Mouse (Mus musculus): ENCODE measurements around the gene Cdh23. TPM values are rescaled to one million over a fixed set of nuclear protein-coding genes. Genes with fewer than 3 reads are reported as not detected.

Gene Cdh23
- polyA plus RNA-seq, 1 experiment from 2014 or later, result 1.1 TPM

DNA sequence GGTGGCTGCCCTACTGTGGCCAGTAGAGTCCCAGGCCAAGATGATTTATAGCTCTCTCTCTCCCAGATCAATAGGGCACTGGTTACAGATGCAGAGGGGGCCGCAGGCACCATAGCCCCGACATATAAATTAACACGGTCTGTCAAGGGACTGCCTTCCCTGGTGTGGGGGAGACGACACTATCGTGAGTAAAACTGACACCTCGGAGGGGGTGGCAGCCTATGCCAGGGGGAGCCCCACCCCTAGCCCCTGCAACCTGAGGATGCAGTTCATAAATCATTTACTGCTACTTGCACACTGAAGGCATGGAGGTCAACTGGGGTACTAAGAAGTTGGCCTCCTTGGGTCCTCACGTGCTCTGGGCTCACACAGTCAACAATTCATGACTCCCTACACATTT, 106.0 kb downstream of the Cdh23 start:
- H3K36me3 ChIP-seq (ENCODE audit: poor library complexity, severe bottlenecking), result no peaks in the 10 kb centered on the region
- no peak for ATAC-seq
- H3K9me3 ChIP-seq (replicated peaks), result no peaks in the 10 kb centered on the region
- peaks cover 39% of the 10 kb centered on the region for H3K4me1 ChIP-seq
- H3K27ac ChIP-seq, result no peak overlapping the region
- H3K27me3 ChIP-seq, result peaks cover 74% of the 10 kb centered on the region
- H3K9ac ChIP-seq, result no peak overlapping the region
- H3K4me3 ChIP-seq, result no peak overlapping the region
- 90% methylated on average over 7 of the region's 7 CpGs for WGBS
- no peak overlapping the region for H3K4me2 ChIP-seq

DNA sequence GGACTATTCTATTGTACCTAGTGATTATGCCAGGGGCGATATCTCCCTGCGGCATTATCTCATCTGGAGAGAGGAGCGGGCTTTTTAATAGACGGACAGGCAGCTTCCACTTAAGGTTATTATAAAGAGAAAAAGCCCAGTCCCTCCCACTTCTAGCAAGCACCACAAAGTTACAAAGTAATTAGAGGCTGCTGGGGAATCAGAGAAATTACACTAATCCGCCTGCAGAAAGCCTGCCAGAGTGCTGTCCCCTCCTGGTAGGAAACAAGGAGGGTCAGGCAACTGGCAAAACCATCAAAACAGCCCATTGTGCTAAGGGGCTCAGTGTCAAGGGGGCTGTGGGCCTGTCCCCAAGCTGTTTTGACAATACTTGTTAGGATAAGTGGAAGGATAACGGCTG, 110.6 kb downstream of the Cdh23 start:
- H3K4me3 ChIP-seq, result no peak overlapping the region
- no peaks in the 10 kb centered on the region for H3K9me3 ChIP-seq (replicated peaks)
- peak; percentile 22; the same call in 1 of the 2 replicates for ATAC-seq
- no peak overlapping the region for H3K4me2 ChIP-seq
- 4% methylated on average over 6 of the region's 6 CpGs for WGBS
- H3K36me3 ChIP-seq (ENCODE audit: poor library complexity, severe bottlenecking), result no peaks in the 10 kb centered on the region
- H3K27me3 ChIP-seq, result peaks cover 89% of the 10 kb centered on the region
- peaks cover 26% of the 10 kb centered on the region for H3K4me1 ChIP-seq
- H3K9ac ChIP-seq, result no peak overlapping the region
- H3K27ac ChIP-seq, result no peak overlapping the region

DNA sequence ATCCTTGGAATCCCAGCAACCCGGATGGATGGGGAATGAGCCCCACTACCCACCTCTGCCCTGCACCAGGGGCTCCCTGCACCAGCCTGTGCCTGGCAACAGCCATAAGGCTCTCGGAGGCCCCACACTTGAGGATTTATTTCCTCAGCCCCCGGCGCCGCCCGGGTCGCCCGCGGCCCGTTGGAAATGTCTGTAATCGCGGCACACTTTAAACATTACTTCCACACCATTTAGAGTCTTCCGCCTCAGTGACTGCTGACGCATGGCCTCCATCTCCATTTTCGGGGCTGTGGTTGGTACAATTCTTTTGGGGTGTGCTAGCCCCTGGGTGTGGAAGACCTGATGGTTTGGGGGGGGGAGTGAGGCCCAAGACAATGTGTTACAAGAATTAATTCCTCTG, 113.3 kb downstream of the Cdh23 start:
- H3K4me3 ChIP-seq, result no peak overlapping the region
- WGBS, result 19% methylated on average over 15 of the region's 15 CpGs
- ATAC-seq, result peak; percentile 34; the same call in 1 of the 2 replicates
- H3K9ac ChIP-seq, result no peak overlapping the region
- H3K27ac ChIP-seq, result no peak overlapping the region; the same call in 1 of the 2 replicates
- peak overlapping the region; percentile 42 for H3K4me2 ChIP-seq
- H3K4me1 ChIP-seq, result peaks cover 40% of the 10 kb centered on the region
- H3K36me3 ChIP-seq (ENCODE audit: poor library complexity, severe bottlenecking), result no peaks in the 10 kb centered on the region
- no peaks in the 10 kb centered on the region for H3K9me3 ChIP-seq (replicated peaks)
- peaks cover 72% of the 10 kb centered on the region for H3K27me3 ChIP-seq

GRCm38 (mm10) chr10:60580666-60581065, 115.6 kb downstream of the Cdh23 start:
- H3K9ac ChIP-seq, result no peak overlapping the region
- no peaks in the 10 kb centered on the region for H3K36me3 ChIP-seq (ENCODE audit: poor library complexity, severe bottlenecking)
- H3K4me3 ChIP-seq, result no peak overlapping the region
- H3K4me2 ChIP-seq, result no peak overlapping the region
- 63% methylated on average over 15 of the region's 15 CpGs for WGBS
- H3K9me3 ChIP-seq (replicated peaks), result no peaks in the 10 kb centered on the region
- ATAC-seq, result no peak
- no peak overlapping the region for H3K27ac ChIP-seq
- H3K4me1 ChIP-seq, result peaks cover 48% of the 10 kb centered on the region
- peaks cover 53% of the 10 kb centered on the region for H3K27me3 ChIP-seq

DNA sequence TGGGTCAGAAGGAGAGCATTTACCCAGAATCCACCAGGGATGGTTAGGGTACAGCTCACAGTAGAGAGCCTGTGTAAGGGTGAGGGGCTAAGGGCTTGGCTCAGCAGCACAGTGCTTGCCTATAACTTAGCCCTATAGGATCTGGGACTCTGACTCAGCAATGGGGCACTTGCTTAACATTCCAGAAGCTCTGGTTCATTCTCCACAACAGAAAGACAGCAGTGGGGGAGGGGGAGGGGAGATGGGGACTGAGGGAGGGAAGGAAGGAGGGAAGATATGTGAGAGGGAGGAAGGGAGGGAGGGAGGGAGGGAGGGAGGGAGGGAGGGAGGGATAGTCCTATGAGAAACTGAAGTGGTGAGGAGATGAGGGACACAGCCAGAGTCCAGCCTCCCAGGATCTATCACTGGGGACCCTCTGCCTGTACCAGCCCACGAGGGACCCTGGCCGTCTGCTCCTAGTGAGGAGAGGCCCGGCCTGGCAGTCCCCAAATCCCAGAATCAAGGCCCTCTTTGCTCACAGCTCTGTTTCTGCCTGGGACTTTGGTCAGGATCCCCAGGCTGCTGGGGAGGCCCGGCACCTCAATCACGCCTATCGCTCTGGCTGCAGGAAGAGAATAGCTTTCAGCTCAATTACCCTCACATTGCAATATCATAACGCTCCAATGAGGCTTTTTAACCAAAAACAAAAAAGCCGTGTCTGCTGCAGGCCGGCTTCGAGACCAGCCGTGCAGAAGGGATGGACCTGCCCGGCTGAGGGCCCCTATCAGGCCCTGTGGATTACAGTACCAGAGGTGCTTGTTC, 117.4 kb downstream of the Cdh23 start:
- peaks cover 36% of the 10 kb centered on the region for H3K27me3 ChIP-seq
- H3K36me3 ChIP-seq (ENCODE audit: poor library complexity, severe bottlenecking), result no peaks in the 10 kb centered on the region
- H3K27ac ChIP-seq, result peak overlapping the region; percentile 51; the same call in 1 of the 2 replicates
- no peaks in the 10 kb centered on the region for H3K9me3 ChIP-seq (replicated peaks)
- H3K4me3 ChIP-seq, result no peak overlapping the region
- no peak overlapping the region for H3K9ac ChIP-seq
- peaks cover 39% of the 10 kb centered on the region for H3K4me1 ChIP-seq
- no peak overlapping the region for H3K4me2 ChIP-seq
- WGBS, result 20% methylated on average over 12 of the region's 12 CpGs
- ATAC-seq, result peak; percentile 44; the same call in 1 of the 2 replicates

- Histone ChIP-seq H3K4me3 (no peak overlapping the region), H3K27me3 (peaks cover 28% of the 10 kb centered on the region), H3K9ac (no peak overlapping the region), H3K4me1 (peaks cover 36% of the 10 kb centered on the region), H3K4me2 (no peak overlapping the region), H3K9me3 (replicated peaks) (no peaks in the 10 kb centered on the region), H3K27ac (no peak overlapping the region), H3K36me3 (ENCODE audit: poor library complexity, severe bottlenecking) (no peaks in the 10 kb centered on the region)
- no peak for ATAC-seq
- 85% methylated on average over 12 of the region's 12 CpGs for WGBS
Measured at GRCm38 (mm10) chr10:60577920-60578737, 118.2 kb downstream of the Cdh23 start.

GRCm38 (mm10) chr10:60577125-60577919, 119.0 kb downstream of the Cdh23 start:
- 29% methylated on average over 13 of the region's 13 CpGs for WGBS
- Histone ChIP-seq H3K4me2 (no peak overlapping the region), H3K9ac (no peak overlapping the region), H3K27ac (no peak overlapping the region), H3K27me3 (peaks cover 24% of the 10 kb centered on the region), H3K4me1 (peaks cover 29% of the 10 kb centered on the region), H3K36me3 (ENCODE audit: poor library complexity, severe bottlenecking) (no peaks in the 10 kb centered on the region), H3K4me3 (no peak overlapping the region), H3K9me3 (replicated peaks) (no peaks in the 10 kb centered on the region)
- ATAC-seq, result peak; percentile 61; the same call in 1 of the 2 replicates

GRCm38 (mm10) chr10:60574851-60575250, 121.4 kb downstream of the Cdh23 start:
- no peak for ATAC-seq
- no peak overlapping the region for H3K4me3 ChIP-seq
- H3K27ac ChIP-seq, result no peak overlapping the region
- H3K4me2 ChIP-seq, result no peak overlapping the region
- WGBS, result 92% methylated on average over 3 of the region's 3 CpGs
- H3K9me3 ChIP-seq (replicated peaks), result no peaks in the 10 kb centered on the region
- H3K36me3 ChIP-seq (ENCODE audit: poor library complexity, severe bottlenecking), result no peaks in the 10 kb centered on the region
- peaks cover 29% of the 10 kb centered on the region for H3K4me1 ChIP-seq
- H3K9ac ChIP-seq, result no peak overlapping the region
- H3K27me3 ChIP-seq, result peaks cover under 1% of the 10 kb centered on the region; the same call in 1 of the 2 replicates

DNA sequence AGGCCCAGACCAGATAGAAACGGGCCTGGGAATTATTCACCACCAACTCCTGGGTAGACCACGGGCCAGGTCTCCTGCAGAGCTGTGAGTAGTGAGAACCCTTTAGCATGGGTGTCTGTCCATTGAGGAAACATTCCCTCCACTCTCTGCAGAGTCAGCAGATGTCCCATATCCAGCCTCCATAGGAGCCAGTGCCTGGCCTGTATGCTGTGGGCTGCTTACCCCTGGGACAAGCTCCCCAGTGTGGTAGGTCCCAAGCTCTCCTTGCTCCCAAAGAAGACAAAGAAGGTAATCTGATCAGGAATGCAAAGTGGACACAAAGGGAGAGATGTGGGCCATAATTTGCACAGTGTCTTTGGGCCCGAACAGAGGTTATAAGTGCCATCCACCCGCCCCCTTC, 124.8 kb downstream of the Cdh23 start:
- Histone ChIP-seq H3K27ac (no peak overlapping the region), H3K4me1 (peaks cover 4% of the 10 kb centered on the region), H3K36me3 (ENCODE audit: poor library complexity, severe bottlenecking) (no peaks in the 10 kb centered on the region), H3K4me3 (no peak overlapping the region), H3K27me3 (peaks cover 9% of the 10 kb centered on the region; the same call in 1 of the 2 replicates), H3K9me3 (replicated peaks) (no peaks in the 10 kb centered on the region), H3K4me2 (no peak overlapping the region), H3K9ac (no peak overlapping the region)
- 49% methylated on average over 4 of the region's 4 CpGs for WGBS
- ATAC-seq, result no peak

- peak overlapping the region; percentile 20; the same call in 1 of the 2 replicates for H3K4me2 ChIP-seq
- H3K27ac ChIP-seq, result no peak overlapping the region
- no peak for ATAC-seq
- no peaks in the 10 kb centered on the region for H3K9me3 ChIP-seq (replicated peaks)
- peaks cover 14% of the 10 kb centered on the region for H3K4me1 ChIP-seq
- H3K4me3 ChIP-seq, result no peak overlapping the region
- H3K27me3 ChIP-seq, result peaks cover 13% of the 10 kb centered on the region; the same call in 1 of the 2 replicates
- 47% methylated on average over 24 of the region's 24 CpGs for WGBS
- no peak overlapping the region for H3K9ac ChIP-seq
- no peaks in the 10 kb centered on the region for H3K36me3 ChIP-seq (ENCODE audit: poor library complexity, severe bottlenecking)
Measured at GRCm38 (mm10) chr10:60566369-60567037, 129.8 kb downstream of the Cdh23 start.

- Histone ChIP-seq H3K4me1 (peaks cover 14% of the 10 kb centered on the region), H3K9me3 (replicated peaks) (no peaks in the 10 kb centered on the region), H3K4me2 (no peak overlapping the region), H3K27me3 (peaks cover 13% of the 10 kb centered on the region; the same call in 1 of the 2 replicates), H3K4me3 (no peak overlapping the region), H3K27ac (no peak overlapping the region), H3K9ac (no peak overlapping the region), H3K36me3 (ENCODE audit: poor library complexity, severe bottlenecking) (no peaks in the 10 kb centered on the region)
- WGBS, result 84% methylated on average over 6 of the region's 6 CpGs
- ATAC-seq, result no peak
Measured at GRCm38 (mm10) chr10:60564136-60564535, 132.2 kb downstream of the Cdh23 start.
